Mouse (Mus musculus) spleen, postnatal 14 days (tissue): ENCODE data around the gene Slx1b.
"Not testable (repeated sequence)": the region's sequence is repeated elsewhere in the genome, so short reads cannot be mapped to it uniquely, and the experiment has no call there.

Experiments
- DNase-seq, 2 experiments: peaks; one replicate each; pipeline ENCODE4 v3.0.0; 2021 to 2022; ENCODE audit warnings: low spot score in 2 of 2

Slx1b gene

DNA sequence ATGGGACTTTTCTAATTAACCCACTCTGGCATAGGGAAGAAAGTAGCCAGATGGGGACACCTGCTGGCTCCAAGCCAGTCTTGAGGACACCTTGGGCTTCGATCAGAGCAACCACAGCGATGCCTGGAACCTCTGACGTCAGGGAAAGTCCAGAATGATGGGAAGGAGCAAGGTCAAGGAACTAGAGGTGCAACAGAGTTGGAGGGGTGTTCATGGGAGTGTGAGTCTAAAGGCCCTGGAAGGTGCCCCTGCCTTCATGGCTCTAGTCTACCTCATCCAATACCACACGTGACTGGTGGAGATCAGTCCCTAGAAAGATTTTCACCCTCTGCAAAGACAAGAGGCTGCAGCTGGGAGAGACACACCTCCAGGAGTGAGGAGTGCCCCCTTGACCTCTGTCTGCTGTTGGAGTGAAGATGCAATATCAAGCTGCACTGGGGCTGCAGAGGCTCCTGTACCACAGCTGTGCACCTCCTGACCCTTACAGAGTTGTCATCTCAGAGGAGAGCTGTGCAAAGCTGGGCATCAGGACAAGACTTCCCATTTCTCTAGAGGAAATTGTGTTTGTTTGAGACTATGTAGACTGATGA, 18.9 kb downstream of the Slx1b start:
- DNase-seq: no peak

DNA sequence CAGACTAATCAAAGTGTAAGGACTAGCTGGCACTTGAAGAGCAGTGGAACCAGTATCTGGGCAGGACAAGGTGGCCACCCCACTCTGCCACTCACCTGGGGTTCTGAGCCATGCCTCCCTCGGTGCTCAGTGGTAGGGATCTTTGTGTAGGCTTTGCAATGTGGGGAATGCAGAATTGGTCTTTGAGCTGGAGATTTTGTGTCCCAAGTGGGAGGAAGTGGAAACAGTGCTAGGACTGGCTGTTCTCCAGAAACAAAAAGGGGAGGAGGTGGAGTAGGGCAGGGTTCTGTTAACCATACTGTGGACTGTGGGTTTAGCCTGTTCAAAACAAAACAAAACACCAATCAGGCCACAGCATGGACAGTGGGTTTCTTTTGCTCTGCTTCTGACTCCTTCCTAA, 19.4 kb downstream of the Slx1b start, which contains the start of gene Sult1a1:
Gene Sult1a1 (minus strand): TSS at position 226 of the 400 bp plus-strand sequence.
- no peak for DNase-seq

DNA sequence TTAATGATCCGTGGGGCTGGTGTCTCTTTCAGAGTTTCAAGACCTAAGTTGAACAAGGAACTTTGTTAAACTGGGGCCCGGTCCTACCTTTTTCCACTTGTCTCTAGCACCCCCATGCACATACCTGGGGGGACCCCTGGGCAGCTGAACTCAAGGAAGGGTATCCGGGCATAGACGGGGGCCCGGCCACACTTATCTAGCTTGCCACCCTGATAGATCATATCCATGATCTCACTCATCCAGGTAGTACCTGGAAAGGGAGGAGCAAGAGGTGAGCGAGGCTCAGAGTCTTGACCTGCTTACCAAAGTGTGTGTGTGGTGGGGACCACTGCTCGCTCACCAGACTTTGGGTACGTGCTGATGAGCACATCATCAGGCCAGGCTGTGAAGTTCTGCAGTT, 20.5 kb downstream of the Slx1b start:
- no peak for DNase-seq

DNA sequence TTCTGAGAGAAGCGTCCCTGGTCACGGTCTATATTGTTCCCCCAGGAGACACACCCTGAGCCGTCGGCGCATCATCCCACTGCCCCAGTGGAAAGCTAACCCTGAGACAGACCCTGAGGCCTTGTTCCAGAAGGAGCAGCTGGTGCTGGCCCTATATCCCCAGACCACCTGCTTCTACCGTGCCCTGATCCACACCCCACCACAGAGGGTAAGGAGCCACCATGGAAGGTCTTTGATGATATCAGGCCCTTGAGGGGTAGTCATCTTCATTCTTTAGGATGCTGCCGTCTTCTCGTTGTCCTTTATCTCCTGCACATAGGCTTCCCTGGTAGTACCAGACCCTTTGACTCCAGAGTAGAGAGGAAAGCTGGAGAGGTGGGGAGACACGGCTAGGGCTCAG, 23.5 kb downstream of the Slx1b start:
- DNase-seq: no peak

DNA sequence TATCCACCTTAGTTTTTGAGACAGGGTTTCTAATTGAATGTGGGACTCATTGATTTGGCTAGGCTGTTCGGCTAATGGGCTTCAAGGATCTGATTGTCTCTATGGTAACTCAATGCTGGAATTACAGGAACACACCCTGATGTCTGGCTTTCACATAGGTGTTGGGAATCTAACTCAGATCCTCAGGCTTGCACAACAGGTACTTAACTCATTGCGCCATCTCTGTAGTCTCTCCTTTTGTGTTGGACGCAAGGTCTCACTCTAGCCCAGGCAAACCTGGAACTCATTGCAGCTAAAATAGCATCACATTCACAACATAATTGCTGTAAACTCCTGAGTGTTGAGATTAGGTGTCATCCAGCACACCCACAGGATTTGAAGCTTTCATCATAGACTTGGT, 25.4 kb downstream of the Slx1b start:
- DNase-seq: no peak

DNA sequence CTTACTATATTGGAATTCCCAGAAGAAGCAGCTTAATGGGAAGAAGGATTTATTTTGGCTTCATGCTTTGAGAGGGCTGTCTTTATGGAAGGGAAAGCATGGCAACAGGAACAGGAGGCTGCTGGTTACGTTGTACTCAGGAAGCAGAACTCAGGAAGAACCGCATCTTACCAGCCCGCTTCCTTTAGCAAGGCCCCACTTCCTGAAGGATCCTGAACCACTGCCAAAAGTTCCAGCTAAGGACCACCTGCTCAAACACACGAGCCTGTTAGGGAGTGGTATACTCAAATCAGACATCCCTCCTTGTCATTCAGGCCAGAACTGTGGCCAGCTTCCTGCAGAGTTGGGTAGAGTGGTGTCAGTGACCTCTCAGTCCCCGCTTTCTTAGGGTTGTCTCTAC, 27.1 kb downstream of the Slx1b start:
- no peak for DNase-seq

DNA sequence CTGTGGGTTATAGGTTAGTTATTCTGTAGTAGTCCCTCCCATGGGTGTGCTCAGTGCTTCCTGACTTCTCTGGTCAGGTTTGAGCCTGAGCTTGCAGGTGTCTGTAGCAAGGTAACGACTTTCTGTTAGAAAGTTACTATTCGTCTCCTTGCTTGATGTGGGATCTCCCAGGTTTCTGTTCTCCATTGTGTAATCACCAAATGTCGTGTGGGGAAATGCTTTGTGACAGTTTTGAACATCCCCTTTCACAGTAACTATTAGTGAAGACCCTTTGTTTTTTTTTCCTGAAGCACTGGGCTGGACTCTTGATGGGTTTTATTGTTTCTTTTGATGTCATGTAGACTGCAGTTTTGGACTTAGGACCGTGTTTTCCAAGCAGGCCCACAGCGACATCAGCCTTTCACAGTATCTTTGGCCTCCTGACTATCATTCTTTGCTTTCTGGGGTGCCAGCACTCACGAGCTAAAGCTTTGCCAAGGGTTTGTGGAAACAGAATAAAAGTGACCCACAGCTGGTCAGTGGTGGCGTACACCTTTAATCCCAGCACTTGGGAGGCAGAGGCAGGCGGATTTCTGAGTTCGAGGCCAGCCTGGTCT, 28.0 kb downstream of the Slx1b start:
- no peak for DNase-seq

DNA sequence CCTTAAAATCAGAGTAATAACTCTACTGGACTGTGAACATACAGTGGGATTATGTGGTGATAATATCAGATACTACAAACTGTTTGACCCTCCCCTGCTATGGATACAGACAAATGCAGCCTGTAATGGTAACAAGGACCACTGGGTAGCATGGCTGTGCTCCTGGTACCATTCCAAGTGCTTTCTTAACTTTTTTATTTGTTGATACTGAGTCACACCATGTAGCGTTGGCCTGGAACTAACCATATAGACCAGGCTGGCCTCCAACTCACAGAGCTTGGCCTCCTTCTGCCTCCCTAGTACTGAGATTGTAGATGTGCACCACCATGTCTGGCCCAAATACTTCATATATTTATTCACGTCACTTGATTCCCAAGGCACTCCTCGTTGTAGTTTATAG, 30.3 kb downstream of the Slx1b start:
- DNase-seq: no peak

DNA sequence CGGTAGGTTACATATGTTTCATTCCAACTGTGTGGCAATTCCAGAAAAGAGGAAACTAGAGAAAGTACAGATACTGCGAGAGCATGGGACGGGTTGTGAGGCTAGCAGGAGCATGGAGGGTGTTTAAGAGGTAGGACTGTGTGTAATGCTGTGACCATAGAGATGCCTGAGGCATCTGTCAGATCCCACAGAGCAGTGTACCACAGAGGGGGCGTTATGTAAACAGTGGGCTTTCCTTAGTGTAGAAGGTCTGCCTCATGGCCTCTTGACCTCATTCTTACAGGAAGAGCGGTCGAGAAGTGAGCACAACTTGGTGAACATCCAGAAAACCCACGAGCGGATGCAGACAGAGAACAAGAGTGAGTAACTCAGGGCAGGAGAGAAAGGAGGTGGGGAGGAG, 31.9 kb downstream of the Slx1b start:
- no peak for DNase-seq

DNA sequence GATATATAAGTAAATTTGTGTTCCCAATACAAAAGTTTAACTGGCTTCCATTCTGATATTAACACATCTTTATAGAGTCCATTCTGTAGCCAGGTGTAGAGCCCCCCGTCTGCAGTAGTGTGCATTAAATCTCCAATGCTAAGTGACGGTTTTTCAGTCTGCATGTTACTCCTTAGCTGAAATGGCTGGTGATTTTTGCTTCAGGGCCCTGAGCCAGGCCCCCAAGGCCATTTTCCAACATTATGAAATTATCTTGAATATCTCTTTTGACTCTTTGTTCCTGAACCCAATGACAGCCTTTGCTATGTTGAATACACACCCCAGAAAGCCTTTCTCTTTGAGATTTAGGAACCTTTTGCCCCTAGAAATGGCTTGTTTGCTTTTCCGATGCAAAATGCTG, 35.8 kb downstream of the Slx1b start:
- no peak for DNase-seq

DNA sequence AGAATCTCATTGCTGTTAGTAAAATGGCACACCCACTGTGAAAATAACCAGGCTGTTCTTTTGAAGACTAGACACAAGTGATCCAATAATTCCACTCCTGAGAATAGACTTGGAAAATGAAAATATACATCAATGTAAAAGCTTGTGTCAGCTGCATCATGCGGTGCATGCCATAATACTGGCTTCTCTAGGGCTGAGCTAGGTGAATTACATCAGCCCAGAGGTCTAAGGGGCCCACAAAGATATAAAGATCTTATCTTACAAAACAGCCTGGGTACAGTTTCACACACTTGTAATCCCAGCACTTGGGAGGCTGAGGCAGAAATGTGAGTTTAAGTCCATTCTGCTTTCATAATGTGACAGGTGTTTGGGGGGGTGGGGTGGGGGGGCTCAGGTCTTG, 38.1 kb downstream of the Slx1b start:
- no peak for DNase-seq

DNA sequence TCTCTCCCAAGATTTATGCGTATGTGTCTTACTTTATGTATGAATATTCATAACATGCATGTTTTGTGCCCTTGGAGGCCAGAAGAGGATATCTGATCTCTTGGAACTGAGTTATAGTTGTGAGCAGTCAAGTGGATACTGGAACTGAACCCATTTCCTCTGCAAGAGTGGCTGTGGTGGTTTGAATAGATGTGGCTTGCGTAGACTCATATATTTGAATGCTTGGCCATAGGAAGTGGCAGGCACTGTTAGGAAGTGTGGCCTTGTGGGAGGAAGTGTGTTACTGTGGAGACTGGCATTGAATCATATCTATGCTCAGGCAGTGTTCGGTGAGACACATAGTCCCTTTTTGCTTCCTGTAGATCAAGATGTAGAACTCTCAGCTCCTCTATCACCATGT, 39.9 kb downstream of the Slx1b start:
- peak in 1 of 2 experiments; percentile 5 for DNase-seq

DNA sequence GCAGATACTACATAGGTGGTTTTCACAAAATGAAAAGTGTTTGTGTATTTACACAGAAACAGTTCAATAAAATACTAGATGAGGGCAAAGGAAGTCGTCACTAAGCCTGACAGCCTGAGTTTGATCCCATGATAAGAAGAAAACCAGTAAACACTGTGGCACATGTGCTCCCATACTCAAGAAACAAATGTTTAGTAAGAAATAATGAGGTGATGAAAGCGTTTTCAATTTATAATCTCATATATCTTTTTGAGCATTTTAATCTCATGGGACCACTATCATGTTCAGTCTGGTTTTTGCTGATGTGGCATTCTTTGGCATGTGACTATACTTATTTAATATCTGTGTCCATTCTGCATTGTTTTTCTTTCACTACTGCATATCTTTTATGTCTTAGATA, 41.6 kb downstream of the Slx1b start:
- DNase-seq: no peak

DNA sequence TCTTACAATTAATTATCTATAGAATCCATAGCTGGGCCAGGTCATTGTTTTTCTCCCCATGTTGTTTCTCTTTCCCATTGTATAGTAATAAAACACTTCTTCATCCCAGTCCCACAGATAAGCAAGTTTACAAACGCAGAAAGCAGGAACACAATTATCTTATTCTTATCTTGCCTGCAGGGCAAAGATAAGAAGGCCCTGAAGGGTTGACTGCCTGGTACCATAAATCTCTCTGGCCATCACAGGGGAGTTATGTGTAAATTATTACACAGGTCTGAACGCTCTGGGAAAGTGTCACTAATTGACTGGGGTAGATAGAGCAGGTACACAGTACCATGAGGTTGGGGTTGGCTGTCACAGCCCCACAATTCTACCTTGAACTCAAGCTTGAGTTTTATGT, 44.7 kb downstream of the Slx1b start:
- no peak for DNase-seq

DNA sequence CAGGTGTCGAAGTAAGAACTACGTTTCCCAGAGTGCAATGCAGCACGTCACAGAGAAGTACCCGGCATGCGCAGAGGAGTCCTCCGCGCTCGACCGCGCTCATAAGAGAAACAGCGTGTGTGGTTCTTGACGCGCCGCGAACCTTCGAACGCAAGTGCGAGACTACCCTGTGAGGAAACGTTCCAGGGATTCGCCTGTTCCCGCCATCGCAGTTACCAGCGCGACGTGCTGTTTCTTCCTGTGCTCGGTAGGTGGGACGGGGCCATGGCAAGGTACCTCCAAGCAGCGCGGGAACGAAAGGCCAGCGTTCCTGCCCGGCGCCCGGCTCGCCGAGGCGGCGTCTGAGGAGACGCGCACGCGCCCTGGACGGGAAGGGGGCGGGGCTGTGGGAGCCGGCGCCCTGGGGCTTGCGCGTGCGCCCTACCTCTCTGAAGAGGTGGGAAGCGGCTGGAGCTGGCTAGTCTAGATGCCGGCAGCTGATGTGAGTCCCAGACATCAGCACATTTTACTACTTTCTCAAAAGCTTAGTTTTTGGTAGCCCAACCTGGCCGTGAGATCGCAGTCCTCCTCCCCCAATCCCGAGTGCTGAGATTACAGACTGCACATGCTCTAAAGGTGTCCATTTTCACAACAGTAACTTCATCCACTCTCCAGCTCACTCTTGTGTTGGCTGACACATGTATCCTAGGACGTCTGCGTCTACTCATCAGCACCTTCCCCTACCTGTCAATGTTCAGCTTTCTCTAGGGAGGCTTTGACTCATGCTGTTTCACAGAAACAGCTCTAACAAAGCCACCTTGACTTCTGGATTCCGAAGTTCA, 46.1 kb downstream of the Slx1b start, which contains the start of gene Sgf29:
Gene Sgf29 (plus strand): TSS at position 79 of the 821 bp plus-strand sequence.
- peak; percentile 83 to 88 for DNase-seq

DNA sequence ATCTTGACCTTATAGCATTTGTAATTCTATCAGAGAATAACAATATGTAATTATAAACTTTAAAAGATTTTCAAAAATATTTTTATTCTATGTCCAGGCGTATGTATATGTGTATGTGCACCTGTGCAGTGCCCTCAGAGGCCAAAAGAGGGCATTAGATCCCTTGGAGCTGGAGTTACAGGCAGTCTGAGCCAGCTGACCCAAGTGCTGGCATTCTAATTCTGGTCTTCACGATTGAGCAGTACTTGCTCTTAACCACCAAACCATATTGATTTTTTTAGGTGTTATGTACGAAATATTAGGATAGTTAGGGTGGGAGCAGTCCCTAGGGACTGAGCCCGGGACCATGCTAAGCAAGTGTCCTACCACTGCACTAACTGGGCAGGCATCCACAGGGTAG, 47.1 kb downstream of the Slx1b start:
- no peak for DNase-seq

DNA sequence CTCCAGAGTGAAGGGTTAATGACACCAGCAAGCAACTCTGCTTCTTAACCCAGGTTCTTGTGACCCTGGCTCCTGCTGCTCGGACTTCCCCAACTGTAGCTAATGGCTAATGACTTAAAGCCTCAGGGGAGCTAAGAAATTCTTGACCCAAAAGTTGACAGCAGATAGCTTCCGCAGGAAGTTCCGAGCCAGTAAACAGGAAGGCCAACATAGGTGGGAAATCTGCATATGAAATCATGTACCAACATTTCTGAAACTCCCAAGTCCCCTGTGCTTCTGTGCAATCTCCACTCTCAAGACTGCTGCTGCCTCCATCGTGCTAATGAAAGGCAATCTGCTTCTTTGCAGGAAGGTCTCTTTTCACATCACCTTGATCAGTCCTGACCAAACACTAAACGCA, 49.9 kb downstream of the Slx1b start:
- no peak for DNase-seq

DNA sequence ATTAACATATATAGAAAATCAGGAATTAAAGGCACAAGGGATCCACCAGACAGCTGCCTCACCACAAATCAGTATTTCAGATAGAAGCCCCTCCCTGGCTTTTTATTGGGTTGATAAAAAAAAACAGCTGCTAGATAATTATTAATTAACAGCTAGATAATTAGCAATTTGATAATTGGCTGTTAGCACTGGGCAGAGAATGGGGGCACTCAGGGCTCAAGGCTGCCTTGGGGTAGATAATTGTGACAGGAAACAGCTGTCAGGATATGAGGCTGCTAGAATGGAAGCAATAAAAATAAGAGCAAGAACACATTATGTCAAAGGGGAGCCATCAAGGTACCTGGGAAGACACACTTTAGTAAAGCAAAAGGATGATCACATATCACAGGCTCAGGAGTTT, 50.7 kb downstream of the Slx1b start:
- DNase-seq: no peak

DNA sequence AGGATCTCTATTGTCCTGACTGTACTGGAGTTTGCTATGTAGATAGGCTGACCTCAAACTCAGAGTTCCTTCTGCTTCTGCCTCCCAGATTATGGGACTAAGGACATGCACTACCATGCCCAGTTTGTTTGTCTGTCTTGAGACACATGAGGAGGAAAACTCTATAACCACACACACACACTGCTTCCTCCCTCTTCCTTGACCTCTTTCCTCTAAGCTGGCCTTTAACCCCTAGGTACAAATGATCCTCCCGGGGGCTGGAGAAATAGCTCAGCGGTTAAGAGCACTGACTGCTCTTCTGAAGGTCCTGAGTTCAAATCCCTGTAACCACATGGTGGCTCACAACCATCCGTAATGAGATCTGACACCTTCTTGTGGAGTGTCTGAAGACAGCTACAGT, 51.2 kb downstream of the Slx1b start:
- no peak for DNase-seq

DNA sequence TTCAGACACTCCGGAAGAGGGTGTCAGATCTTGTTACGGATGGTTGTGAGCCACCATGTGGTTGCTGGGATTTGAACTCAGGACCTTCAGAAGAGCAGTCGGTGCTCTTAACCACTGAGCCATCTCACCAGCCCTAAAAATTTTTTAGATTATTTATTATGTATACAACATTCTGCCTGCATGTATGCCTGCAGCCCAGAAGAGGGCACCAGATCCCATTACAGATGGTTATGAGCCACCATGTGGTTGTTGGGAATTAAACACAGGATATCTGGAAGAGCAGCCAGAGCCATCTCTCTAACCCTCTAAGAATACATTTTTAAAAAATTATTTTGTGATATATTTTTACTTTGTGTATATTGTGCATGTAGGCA, 52.4 kb downstream of the Slx1b start:
- not testable (repeated sequence) for DNase-seq

DNA sequence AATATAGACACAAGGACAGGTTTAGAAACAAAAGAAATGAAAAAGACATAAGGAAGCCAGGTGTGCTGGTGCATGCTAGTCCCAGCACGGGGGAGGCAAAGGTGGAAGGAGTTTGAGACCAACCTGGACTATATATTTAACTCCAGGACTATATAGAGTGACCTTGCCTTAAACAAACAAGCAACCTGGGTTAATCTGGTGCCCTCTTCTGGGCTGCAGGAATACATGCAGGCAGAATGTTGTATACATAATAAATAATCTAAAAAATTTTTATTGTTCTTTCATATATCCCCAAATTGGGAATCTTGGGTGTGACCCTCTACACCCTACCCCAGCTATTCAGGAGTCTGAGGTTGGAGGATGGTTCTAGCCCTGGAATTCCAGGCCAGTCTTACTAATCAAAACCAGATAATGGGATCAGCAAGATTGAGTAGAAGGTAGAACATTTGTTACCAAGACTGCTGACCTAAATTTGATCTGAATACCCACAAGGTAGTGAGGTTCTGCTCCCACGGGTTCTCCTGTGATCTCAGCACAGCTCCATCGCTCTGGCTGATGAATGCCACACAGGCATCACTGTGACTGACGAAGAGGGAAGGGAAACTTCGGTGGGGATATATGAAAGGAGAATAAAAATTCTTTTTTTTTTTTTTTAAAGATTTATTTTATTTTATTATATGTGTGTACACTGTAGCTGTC, 52.9 kb downstream of the Slx1b start:
- DNase-seq: no peak
